Mouse (Mus musculus) ES-Bruce4 (cell line): ENCODE results near the gene Snrnp35.

Experiments used
- CTCF ChIP-seq: IDR thresholded peaks from one replicate; pipeline ENCODE4 v1.8.1; 2011; ENCODE audit warnings: low read depth, low read length
- EP300 ChIP-seq: IDR thresholded peaks from 2 replicates; pipeline ENCODE4 v1.6.1; 2011; ENCODE audit warnings: low read depth, low read length; ENCODE audit not compliant: insufficient read depth
- POLR2A ChIP-seq: IDR thresholded peaks from one replicate; pipeline ENCODE4 v1.8.1; 2011; ENCODE audit warnings: low read length; ENCODE audit not compliant: insufficient read depth

DNA sequence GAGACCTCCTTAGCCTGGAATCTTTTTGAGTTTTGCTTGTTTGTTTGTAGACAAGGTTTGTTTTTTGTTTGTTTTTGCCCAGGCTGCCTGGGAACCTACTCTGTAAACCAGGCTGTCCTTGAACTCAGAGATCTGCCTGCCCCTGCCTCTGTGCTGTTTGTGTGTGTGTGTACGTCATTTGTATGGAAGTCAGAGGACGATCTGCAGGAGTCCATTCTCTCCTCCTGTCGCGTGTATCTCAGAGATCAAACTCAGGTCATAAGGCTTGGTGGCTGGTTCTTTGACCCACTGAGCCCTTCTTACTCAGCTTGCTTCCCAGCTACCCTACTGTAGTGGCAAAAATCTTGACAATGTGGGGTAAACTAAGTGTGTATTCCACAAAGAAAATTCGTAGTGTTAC, 44.2 kb upstream of the Snrnp35 start:
- TF ChIP-seq POLR2A, result no peak
- TF ChIP-seq CTCF, result no peak
- no peak for TF ChIP-seq EP300
